Mouse (Mus musculus) olfactory bulb, adult 2 months (tissue): ENCODE results near the gene Usp18.

ENCODE experiments used
- CTCF ChIP-seq: fragments of 200-500 bp; IDR thresholded peaks from 2 replicates; pipeline ENCODE4 v1.5.1; 2012; ENCODE audit warnings: low read depth, mild to moderate bottlenecking, low read length, moderate library complexity; ENCODE audit not compliant: insufficient read depth
- POLR2A ChIP-seq: fragments of 200-500 bp; IDR thresholded peaks from 2 replicates; pipeline ENCODE4 v1.6.1; 2012; ENCODE audit warnings: mild to moderate bottlenecking, low read depth, low read length, moderate library complexity; ENCODE audit not compliant: insufficient read depth

GRCm38 (mm10) chr6:121215336-121215735 lies 30.4 kb upstream of the Usp18 start:
- TF ChIP-seq CTCF (no peak), POLR2A (no peak)
